14 mouse cellular contexts compared by ENCODE assay signal in the genomic region with DNA sequence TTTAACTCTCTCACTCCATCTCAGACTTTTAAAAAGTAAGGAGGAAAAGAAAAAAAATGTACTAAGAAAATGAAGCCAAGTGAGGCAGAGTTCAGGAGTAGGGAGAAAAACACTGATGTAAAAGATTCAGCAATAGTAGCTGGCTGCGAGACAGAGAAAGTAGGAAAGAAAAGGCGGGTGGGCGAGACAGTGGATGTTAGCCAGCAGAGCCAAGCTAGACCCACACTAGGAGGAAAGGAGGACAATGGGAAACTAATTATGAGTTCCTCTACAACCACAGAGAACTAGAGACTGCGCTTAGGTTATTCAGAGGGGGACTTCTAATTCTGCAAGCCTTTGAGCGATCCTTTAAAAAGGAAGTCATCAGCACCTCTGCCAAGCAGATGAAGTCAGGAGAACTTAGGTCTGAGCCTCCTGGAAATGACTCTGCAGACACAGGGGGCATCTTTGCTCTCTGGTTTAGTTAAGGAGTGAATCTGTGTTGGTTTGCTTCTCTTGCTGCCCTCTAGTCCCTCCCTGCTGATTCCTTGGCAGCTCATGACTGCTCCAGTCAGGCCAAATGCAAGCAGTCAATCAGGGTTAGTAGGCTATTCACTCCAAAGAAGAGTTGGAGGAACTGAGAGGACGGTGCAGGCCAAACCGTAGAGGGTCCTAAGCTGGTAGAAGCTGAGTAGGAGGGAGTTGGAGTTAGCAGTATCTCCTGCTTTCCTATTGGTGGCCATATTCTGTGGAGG. TPM values are rescaled to one million over a fixed set of nuclear protein-coding genes. Genes with fewer than 3 reads are reported as not detected.
A peak's percentile ranks its signal among the peaks of the same experiment; 100 is the strongest.
DNase-seq lines count a peak whose midpoint lies in the region; TF ChIP-seq lines count a peak whose summit lies in the region.
"Had no signal": no experiment of that assay in that cellular context is flagged by ENCODE, and none has a peak within 500 bp of the region (broad histone marks: within the 10 kb centered on the region; RNA-seq: fewer than 3 reads in every experiment).

No protein-coding gene starts in this region.

- peak; percentile 4 for DNase-seq in cerebellum, adult 11-12 months
- DNase-seq in cerebellum, adult 8-10 months: no peak
- peak in 1 of 2 experiments; percentile 26 for DNase-seq in heart, adult 2 months
- no peak for DNase-seq in heart, adult 18-20 months
- DNase-seq in lung, postnatal 10 days: peak; percentile 36
- DNase-seq in lung, postnatal 36 days: no peak
- no peak for DNase-seq in thymus, adult 18-20 months
- DNase-seq: kidney, postnatal 10 days; lung, postnatal 14 days; spleen, adult 18-20 months; thymus, adult 2 months had no signal

- 42% methylated on average over 7 of the region's 7 CpGs for WGBS in heart, adult 2 months

- H3K27ac ChIP-seq in heart, adult 2 months: peak overlapping the region; percentile 36
- peak overlapping the region; percentile 54 for H3K27ac ChIP-seq in brown adipose tissue, adult 24 weeks (replicated peaks; ENCODE audit: low read depth, low read length)

- TF ChIP-seq EP300 in heart, adult 2 months (IDR thresholded peaks at IDR 0.05; ENCODE audit: insufficient read depth, low read depth, low read length): no peak

- TF ChIP-seq POLR2A in heart, adult 2 months (IDR thresholded peaks at IDR 0.05; ENCODE audit: insufficient read depth, low read depth, low read length): no peak

- H3K4me1 ChIP-seq in heart, adult 2 months (ENCODE audit: control insufficient read depth, insufficient read depth, low read length): peaks cover 9% of the 10 kb centered on the region
- peaks cover 6% of the 10 kb centered on the region; the same call in 1 of the 2 replicates for H3K4me1 ChIP-seq in brown adipose tissue, adult 24 weeks (ENCODE audit: control insufficient read depth, insufficient read depth, insufficient read length, low read length)

- TF ChIP-seq CTCF in heart, adult 2 months (IDR thresholded peaks at IDR 0.05): no peak

- no peaks in the 10 kb centered on the region for H3K79me2 ChIP-seq in heart, adult 2 months (replicated peaks; ENCODE audit: control insufficient read depth, insufficient read depth, low read length)

- intact Hi-C loops in heart, adult 2 months (cut with DNase I): no loop called here

- no peak overlapping the region for H3K9ac ChIP-seq in heart, adult 2 months (ENCODE audit: low read depth, low read length)

- no peak overlapping the region for H3K4me3 ChIP-seq in heart, adult 2 months
- H3K4me3 ChIP-seq in brown adipose tissue, adult 24 weeks (ENCODE audit: insufficient read depth, low read depth, low read length): no peak overlapping the region

- no peaks in the 10 kb centered on the region for H3K36me3 ChIP-seq in heart, adult 2 months (ENCODE audit: control insufficient read depth, insufficient read depth, low read length)
- H3K36me3 ChIP-seq: G1E had no signal

- no peaks in the 10 kb centered on the region for H3K27me3 ChIP-seq in heart, adult 2 months (ENCODE audit: control insufficient read depth, insufficient read depth, low read length)

RNA-seq across cellular contexts. Expression of a gene that starts 50.4 kb away (rescaled TPM):
- total RNA-seq in heart, adult 2 months (2021): 1 to 10 TPM; 5.1 to 5.9 TPM
- polyA plus RNA-seq in heart, adult 2 months (2012; rRNA removed): 4.0 and 4.6 TPM in 2 replicates
- 10 to 100 TPM in 1 of 2 experiments, 1 to 10 TPM in 1; 6.2 to 11.0 TPM for total RNA-seq in heart, adult 18-20 months (2021)
- 3.0 and 3.1 TPM in 2 replicates for polyA plus RNA-seq in brown adipose tissue, adult 24 weeks (2012; ENCODE audit: insufficient read depth, insufficient read length, missing spikeins)
- polyA plus RNA-seq: activated CD4-positive, CD25-positive, alpha-beta regulatory T cell, adult 4 months; G1E had no signal

Comparison
In these comparisons a context has a peak if more than half of its experiments do, and no peak if none do; other contexts are left out.
1. DNase-seq: peak in cerebellum, adult 11-12 months (single experiment) and lung, postnatal 10 days (single experiment); none in cerebellum, adult 8-10 months (single experiment), heart, adult 18-20 months (0 of 2), lung, postnatal 36 days (single experiment) and thymus, adult 18-20 months (0 of 2).